Mouse (Mus musculus): ENCODE results near the gene Selenom.

Selenom gene

GRCm38 (mm10) chr11:3528208-3528607 is 13.7 kb downstream of the Selenom start:
- in situ Hi-C loops (cut with MboI; ENCODE audit: low sequenced_read_pairs): no loop called here

- in situ Hi-C loops (cut with MboI; ENCODE audit: low sequenced_read_pairs): no loop called here
Measured at GRCm38 (mm10) chr11:3529476-3530252, 15.2 kb downstream of the Selenom start.

GRCm38 (mm10) chr11:3530731-3531130 is 16.2 kb downstream of the Selenom start:
- in situ Hi-C loops (cut with MboI; ENCODE audit: low sequenced_read_pairs): no loop called here

GRCm38 (mm10) chr11:3531634-3532033 is 17.1 kb downstream of the Selenom start:
- in situ Hi-C loops (cut with MboI; ENCODE audit: low sequenced_read_pairs): no loop called here

GRCm38 (mm10) chr11:3532101-3532931 is 17.8 kb downstream of the Selenom start:
- in situ Hi-C loops (cut with MboI; ENCODE audit: low sequenced_read_pairs): no loop called here

GRCm38 (mm10) chr11:3533406-3533932 is 19.0 kb downstream of the Selenom start:
- in situ Hi-C loops (cut with MboI; ENCODE audit: low sequenced_read_pairs): no loop called here

- in situ Hi-C loops (cut with MboI; ENCODE audit: low sequenced_read_pairs): no loop called here
Measured at GRCm38 (mm10) chr11:3534956-3535355, 20.5 kb downstream of the Selenom start.

GRCm38 (mm10) chr11:3535406-3535986 is 21.0 kb downstream of the Selenom start:
- in situ Hi-C loops (cut with MboI; ENCODE audit: low sequenced_read_pairs): no loop called here

GRCm38 (mm10) chr11:3536082-3536481 is 21.6 kb downstream of the Selenom start:
- in situ Hi-C loops (cut with MboI; ENCODE audit: low sequenced_read_pairs): no loop called here

GRCm38 (mm10) chr11:3536745-3537333 is 22.4 kb downstream of the Selenom start:
- in situ Hi-C loops (cut with MboI; ENCODE audit: low sequenced_read_pairs): no loop called here

GRCm38 (mm10) chr11:3537711-3538110 is 23.2 kb downstream of the Selenom start:
- in situ Hi-C loops (cut with MboI; ENCODE audit: low sequenced_read_pairs): no loop called here

- in situ Hi-C loops (cut with MboI; ENCODE audit: low sequenced_read_pairs): no loop called here
Measured at GRCm38 (mm10) chr11:3538341-3538740, 23.9 kb downstream of the Selenom start.

- in situ Hi-C loops (cut with MboI; ENCODE audit: low sequenced_read_pairs): no loop called here
Measured at GRCm38 (mm10) chr11:3539111-3539825, 24.8 kb downstream of the Selenom start.

GRCm38 (mm10) chr11:3539826-3540196 is 25.3 kb downstream of the Selenom start:
- in situ Hi-C loops (cut with MboI; ENCODE audit: low sequenced_read_pairs): no loop called here

GRCm38 (mm10) chr11:3540451-3541085 is 26.1 kb downstream of the Selenom start, which contains the start of gene Smtn:
Smtn (minus strand) TSS chr11:3540612.
- in situ Hi-C loops (cut with MboI; ENCODE audit: low sequenced_read_pairs): no loop called here

- in situ Hi-C loops (cut with MboI; ENCODE audit: low sequenced_read_pairs): no loop called here
Measured at GRCm38 (mm10) chr11:3541932-3542331, 27.4 kb downstream of the Selenom start.

- in situ Hi-C loops (cut with MboI; ENCODE audit: low sequenced_read_pairs): no loop called here
Measured at GRCm38 (mm10) chr11:3543001-3543400, 28.5 kb downstream of the Selenom start.

- in situ Hi-C loops (cut with MboI; ENCODE audit: low sequenced_read_pairs): no loop called here
Measured at GRCm38 (mm10) chr11:3544409-3544808, 29.9 kb downstream of the Selenom start.

GRCm38 (mm10) chr11:3545531-3546241 is 31.2 kb downstream of the Selenom start:
- in situ Hi-C loops (cut with MboI; ENCODE audit: low sequenced_read_pairs): no loop called here
